Mouse (Mus musculus) retina, postnatal 1 day (tissue): Measurements from ENCODE around the gene Scgb1b3.

Source experiments
- DNase-seq: peaks from one replicate; pipeline ENCODE4 v3.0.0-alpha.2; 2012

The Scgb1b3 gene

DNA sequence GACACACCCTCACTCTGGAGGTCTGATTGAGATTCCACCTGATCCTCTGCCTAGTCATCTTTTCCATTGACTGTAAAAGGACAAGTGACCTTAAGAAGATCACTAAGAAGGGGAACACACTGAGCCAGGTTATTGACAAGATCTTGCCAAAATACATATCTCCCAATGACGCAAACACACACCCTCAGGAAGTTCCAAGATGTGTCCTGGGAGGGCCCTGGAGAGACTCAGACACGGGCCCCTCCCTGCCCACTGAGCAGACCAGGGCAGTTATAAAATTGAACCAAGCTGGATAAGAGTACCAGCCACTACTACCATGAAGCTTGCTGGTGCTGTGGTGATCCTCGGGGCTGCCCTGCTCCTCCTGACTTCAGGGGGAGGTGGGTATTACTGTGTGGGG is at the start of gene Scgb1b3:
Scgb1b3 (plus strand) TSS at position 301 of the 400 bp plus-strand sequence.
- DNase-seq: no peak

DNA sequence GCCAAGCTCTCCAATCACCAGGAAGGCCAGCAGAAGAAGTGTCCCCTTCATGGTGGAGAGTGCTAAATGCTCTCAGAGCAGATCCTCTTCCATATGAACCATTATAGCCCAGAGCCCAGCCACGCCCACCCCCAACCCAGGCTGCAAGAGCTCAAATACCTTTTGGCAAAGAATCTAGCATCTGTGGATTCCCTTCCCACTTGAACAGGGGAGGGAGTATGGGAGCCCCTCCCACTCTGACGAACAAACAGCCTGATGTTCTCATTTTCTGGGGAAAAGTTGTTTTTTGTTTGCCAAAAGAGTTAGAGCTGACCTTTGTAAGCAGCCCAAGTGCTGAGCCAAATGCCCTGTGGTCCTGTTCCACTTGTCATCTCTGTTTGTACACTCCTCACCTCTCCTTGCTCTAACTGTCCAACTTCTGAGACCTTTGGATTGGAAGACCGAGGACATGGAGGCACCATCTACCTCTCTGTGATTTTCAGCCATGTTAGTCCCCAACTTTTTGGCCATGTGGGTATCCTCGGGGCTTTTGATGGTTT is 13.3 kb upstream of the Scgb1b3 start, which contains the start of gene Scgb2b3:
Scgb2b3 (minus strand) TSS at position 51 of the 539 bp plus-strand sequence.
- DNase-seq: no peak
